Mouse (Mus musculus): ENCODE results near the gene Lin28b. TPM values are rescaled to one million over a fixed set of nuclear protein-coding genes. Genes with fewer than 3 reads are reported as not detected.
A peak's percentile ranks its signal among the peaks of the same experiment; 100 is the strongest.

The Lin28b gene
- total and polyA plus RNA-seq, 3 experiments = not detected

DNA sequence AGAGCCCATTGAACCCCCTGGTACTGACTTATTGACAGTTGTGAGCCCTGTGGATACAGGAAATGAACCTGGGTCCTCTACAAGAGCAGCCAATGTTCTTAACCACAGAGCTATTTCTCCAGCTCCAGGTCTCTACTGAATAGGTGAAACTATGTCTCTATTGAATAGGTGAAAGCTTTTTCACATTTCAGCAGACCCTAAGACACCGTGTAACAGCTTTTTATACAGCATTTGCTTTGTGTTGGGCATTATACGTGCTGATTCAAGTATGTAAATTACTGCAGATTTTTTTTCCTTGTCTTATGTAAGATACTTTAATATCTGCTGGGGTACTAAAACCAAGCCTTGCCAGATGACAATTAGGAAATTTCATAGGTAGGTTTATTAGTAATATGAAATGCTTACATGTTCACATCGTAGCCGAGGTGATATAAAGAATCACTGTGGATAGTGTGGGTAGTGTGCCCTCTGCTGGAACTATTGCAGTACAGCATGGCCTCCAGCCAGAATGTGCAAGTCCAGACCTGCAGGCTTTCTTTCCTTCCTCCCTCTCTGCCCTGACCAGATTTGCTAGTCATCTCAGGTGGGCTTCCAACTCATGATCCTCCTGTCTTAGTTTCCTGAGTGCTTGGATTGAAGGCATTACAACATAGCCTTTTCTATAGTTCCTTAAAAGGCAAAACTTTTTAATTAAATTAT lies 113.1 kb downstream of the Lin28b start:
- no peaks in the 10 kb centered on the region; a peak in 1 of 4 replicates for H3K27me3 ChIP-seq (ENCODE audit: control insufficient read depth in 1 of 2, insufficient read depth in 2 of 2, low read length in 2 of 2)
- TF ChIP-seq SMC3 (IDR thresholded peaks at IDR 0.05; ENCODE audit: low read depth, low read length) (peak; percentile 87), RAD21 (IDR thresholded peaks at IDR 0.05; ENCODE audit: low read depth, low read length) (peak; percentile 88), POLR2AphosphoS5 (IDR thresholded peaks at IDR 0.05; ENCODE audit: borderline replicate concordance, low read depth, low read length) (no peak), ZC3H11A (IDR thresholded peaks at IDR 0.05; ENCODE audit: low read depth, low read length) (peak; percentile 72), GABPA (IDR thresholded peaks at IDR 0.05; ENCODE audit: low read depth, low read length) (no peak), CTCF (IDR thresholded peaks at IDR 0.05 in 2 of 3, conservative IDR thresholded peaks at IDR 0.05 in 1 of 3; ENCODE audit: control insufficient read depth in 1 of 3, insufficient read depth in 1 of 3, low read depth in 2 of 3, low read length in 3 of 3, poor library complexity in 1 of 3, severe bottlenecking in 1 of 3) (peak; percentile 80 to 87 (median 85))
- H3K27ac ChIP-seq (ENCODE audit: control insufficient read depth, low read depth, low read length) = no peak overlapping the region
- no peaks in the 10 kb centered on the region; a peak in 1 of 4 replicates for H3K36me3 ChIP-seq (ENCODE audit: control insufficient read depth in 1 of 2, insufficient read depth in 2 of 2, low read length in 2 of 2)
- no peak overlapping the region for H3K4me3 ChIP-seq (ENCODE audit: control insufficient read depth in 1 of 2, insufficient read depth in 1 of 2, low read depth in 2 of 2, low read length in 2 of 2)
- no peaks in the 10 kb centered on the region for H3K4me1 ChIP-seq (ENCODE audit: control insufficient read depth in 1 of 2, insufficient read depth in 2 of 2, low read length in 2 of 2)
- no peak overlapping the region for H3K9ac ChIP-seq (ENCODE audit: control insufficient read depth, low read depth, low read length, poor library complexity, severe bottlenecking)
- H3K79me2 ChIP-seq (ENCODE audit: control insufficient read depth, insufficient read depth, low read length, poor library complexity) = no peaks in the 10 kb centered on the region
- H3K9me3 ChIP-seq (replicated peaks; ENCODE audit: insufficient read depth, low read length) = no peaks in the 10 kb centered on the region
- DNase-seq (ENCODE audit: low read depth, low spot score) = peak; percentile 72

DNA sequence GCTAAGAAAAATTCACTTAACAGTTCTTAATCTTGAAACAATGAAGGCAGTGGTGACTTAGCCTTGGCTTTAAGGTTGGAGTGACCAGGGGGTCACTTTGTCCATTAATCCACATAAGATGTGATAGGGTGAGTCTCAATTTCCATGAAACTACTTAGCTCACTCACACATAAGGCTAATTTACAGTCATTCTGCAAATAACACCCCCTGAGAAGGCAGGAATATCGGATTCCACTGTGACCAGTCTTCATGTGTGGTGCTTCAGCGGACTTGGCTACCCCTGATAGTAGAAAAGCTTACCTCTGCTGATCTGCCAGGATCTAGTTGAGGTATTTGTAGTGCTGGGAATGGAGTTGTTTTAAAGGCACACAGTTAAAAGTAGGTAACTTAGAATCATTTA lies 115.7 kb downstream of the Lin28b start:
- Histone ChIP-seq H3K27me3 (ENCODE audit: control insufficient read depth in 1 of 2, insufficient read depth in 2 of 2, low read length in 2 of 2) (no peaks in the 10 kb centered on the region; a peak in 1 of 4 replicates), H3K9ac (ENCODE audit: control insufficient read depth, low read depth, low read length, poor library complexity, severe bottlenecking) (no peak overlapping the region), H3K4me3 (ENCODE audit: control insufficient read depth in 1 of 2, insufficient read depth in 1 of 2, low read depth in 2 of 2, low read length in 2 of 2) (no peak overlapping the region), H3K79me2 (ENCODE audit: control insufficient read depth, insufficient read depth, low read length, poor library complexity) (no peaks in the 10 kb centered on the region), H3K4me1 (ENCODE audit: control insufficient read depth in 1 of 2, insufficient read depth in 2 of 2, low read length in 2 of 2) (no peaks in the 10 kb centered on the region), H3K9me3 (replicated peaks; ENCODE audit: insufficient read depth, low read length) (no peaks in the 10 kb centered on the region), H3K36me3 (ENCODE audit: control insufficient read depth in 1 of 2, insufficient read depth in 2 of 2, low read length in 2 of 2) (no peaks in the 10 kb centered on the region; a peak in 1 of 4 replicates), H3K27ac (ENCODE audit: control insufficient read depth, low read depth, low read length) (no peak overlapping the region)
- no peak for DNase-seq (ENCODE audit: low read depth, low spot score)
- TF ChIP-seq ZC3H11A (IDR thresholded peaks at IDR 0.05; ENCODE audit: low read depth, low read length) = no peak
- TF ChIP-seq RAD21 (IDR thresholded peaks at IDR 0.05; ENCODE audit: low read depth, low read length) = no peak
- TF ChIP-seq MYC (IDR thresholded peaks at IDR 0.05; ENCODE audit: low read depth, low read length) = no peak
- no peak for TF ChIP-seq ETS1 (IDR thresholded peaks at IDR 0.05; ENCODE audit: low read depth, low read length)

GRCm38 (mm10) chr10:45369639-45370038 lies 116.6 kb downstream of the Lin28b start:
- DNase-seq (ENCODE audit: low read depth, low spot score) = no peak
- Histone ChIP-seq H3K36me3 (ENCODE audit: control insufficient read depth in 1 of 2, insufficient read depth in 2 of 2, low read length in 2 of 2) (no peaks in the 10 kb centered on the region; a peak in 1 of 4 replicates), H3K9ac (ENCODE audit: control insufficient read depth, low read depth, low read length, poor library complexity, severe bottlenecking) (no peak overlapping the region), H3K9me3 (replicated peaks; ENCODE audit: insufficient read depth, low read length) (no peaks in the 10 kb centered on the region), H3K79me2 (ENCODE audit: control insufficient read depth, insufficient read depth, low read length, poor library complexity) (no peaks in the 10 kb centered on the region), H3K4me1 (ENCODE audit: control insufficient read depth in 1 of 2, insufficient read depth in 2 of 2, low read length in 2 of 2) (no peaks in the 10 kb centered on the region), H3K27ac (ENCODE audit: control insufficient read depth, low read depth, low read length) (no peak overlapping the region), H3K4me3 (ENCODE audit: control insufficient read depth in 1 of 2, insufficient read depth in 1 of 2, low read depth in 2 of 2, low read length in 2 of 2) (no peak overlapping the region), H3K27me3 (ENCODE audit: control insufficient read depth in 1 of 2, insufficient read depth in 2 of 2, low read length in 2 of 2) (no peaks in the 10 kb centered on the region; a peak in 1 of 4 replicates)
- no peak for TF ChIP-seq JUND (IDR thresholded peaks at IDR 0.05; ENCODE audit: low read depth, low read length)
- no peak for TF ChIP-seq MAZ (IDR thresholded peaks at IDR 0.05; ENCODE audit: low read depth, low read length)
- no peak for TF ChIP-seq MEF2A (IDR thresholded peaks at IDR 0.05; ENCODE audit: extremely low read depth, insufficient replicate concordance, low read depth, low read length, poor library complexity, severe bottlenecking)
- TF ChIP-seq ZMIZ1 (IDR thresholded peaks at IDR 0.05; ENCODE audit: low read depth, low read length) = no peak
- TF ChIP-seq EP300 (IDR thresholded peaks at IDR 0.05; ENCODE audit: low read depth in 1 of 2, low read length in 2 of 2) = no peak
